Mouse (Mus musculus) kidney, embryonic 16.5 days (tissue): Measurements from ENCODE around the gene C2cd3. TPM values are rescaled to one million over a fixed set of nuclear protein-coding genes. Genes with fewer than 3 reads are reported as not detected.

ENCODE experiments used
- ATAC-seq: fragments of 200-750 bp; cut with Nextera tagmentation; 2 replicates; pipeline ENCODE4 v1.8.0; 2017; ENCODE audit warnings: moderate TSS enrichment; ENCODE audit not compliant: low FRiP score, low TSS enrichment
- H3K27ac ChIP-seq: fragments of 300-500 bp; sonication (generic); 2 replicates; pipeline ENCODE4 v1.5.1; 2014; ENCODE audit warnings: low read length
- H3K27me3 ChIP-seq: fragments of 300-500 bp; sonication (generic); 2 replicates; pipeline ENCODE4 v1.6.1; 2014; ENCODE audit warnings: low read length, control low read depth, mixed read lengths; ENCODE audit not compliant: insufficient read depth
- H3K36me3 ChIP-seq: fragments of 300-500 bp; sonication (generic); 2 replicates; pipeline ENCODE4 v1.6.1; 2014; ENCODE audit warnings: low read length, control low read depth, mixed read lengths; ENCODE audit not compliant: insufficient read depth
- H3K4me1 ChIP-seq: fragments of 300-500 bp; sonication (generic); 2 replicates; pipeline ENCODE4 v1.6.1; 2014; ENCODE audit warnings: low read length, control low read depth, mixed read lengths; ENCODE audit not compliant: insufficient read depth
- H3K4me2 ChIP-seq: fragments of 300-500 bp; sonication (generic); replicated peaks from 2 replicates; pipeline ENCODE4 v1.6.1; 2014; ENCODE audit warnings: low read depth, low read length
- H3K4me3 ChIP-seq: fragments of 300-500 bp; sonication (generic); 2 replicates; pipeline ENCODE4 v1.5.1; 2014; ENCODE audit warnings: mild to moderate bottlenecking, low read length
- H3K9ac ChIP-seq: fragments of 300-500 bp; sonication (generic); replicated peaks from 2 replicates; pipeline ENCODE4 v1.6.1; 2014; ENCODE audit warnings: low read length
- H3K9me3 ChIP-seq: fragments of 300-500 bp; sonication (generic); 2 replicates; pipeline ENCODE4 v1.6.1; 2016; ENCODE audit warnings: low read length, control low read depth
- WGBS: fragments of 180-500 bp; shearing (Covaris S2); extraction: QIAGEN DNeasy Blood & Tissue Kit; methylation state at CpG from one replicate; pipeline ENCODE4 v1.1.7; 2014; 5-methylcytosine and 5-hydroxymethylcytosine counted together
- polyA plus RNA-seq: library from polyadenylated mRNA; unstranded; fragments of >200 nt; fragmentation: Nextera tagmentation; extraction: Ambion mirVana; gene quantifications from 2 replicates; pipeline ENCODE4 v1.2.1, GENCODE M21; 2015

The C2cd3 gene
- 23.6 and 29.8 TPM in 2 replicates for polyA plus RNA-seq

DNA sequence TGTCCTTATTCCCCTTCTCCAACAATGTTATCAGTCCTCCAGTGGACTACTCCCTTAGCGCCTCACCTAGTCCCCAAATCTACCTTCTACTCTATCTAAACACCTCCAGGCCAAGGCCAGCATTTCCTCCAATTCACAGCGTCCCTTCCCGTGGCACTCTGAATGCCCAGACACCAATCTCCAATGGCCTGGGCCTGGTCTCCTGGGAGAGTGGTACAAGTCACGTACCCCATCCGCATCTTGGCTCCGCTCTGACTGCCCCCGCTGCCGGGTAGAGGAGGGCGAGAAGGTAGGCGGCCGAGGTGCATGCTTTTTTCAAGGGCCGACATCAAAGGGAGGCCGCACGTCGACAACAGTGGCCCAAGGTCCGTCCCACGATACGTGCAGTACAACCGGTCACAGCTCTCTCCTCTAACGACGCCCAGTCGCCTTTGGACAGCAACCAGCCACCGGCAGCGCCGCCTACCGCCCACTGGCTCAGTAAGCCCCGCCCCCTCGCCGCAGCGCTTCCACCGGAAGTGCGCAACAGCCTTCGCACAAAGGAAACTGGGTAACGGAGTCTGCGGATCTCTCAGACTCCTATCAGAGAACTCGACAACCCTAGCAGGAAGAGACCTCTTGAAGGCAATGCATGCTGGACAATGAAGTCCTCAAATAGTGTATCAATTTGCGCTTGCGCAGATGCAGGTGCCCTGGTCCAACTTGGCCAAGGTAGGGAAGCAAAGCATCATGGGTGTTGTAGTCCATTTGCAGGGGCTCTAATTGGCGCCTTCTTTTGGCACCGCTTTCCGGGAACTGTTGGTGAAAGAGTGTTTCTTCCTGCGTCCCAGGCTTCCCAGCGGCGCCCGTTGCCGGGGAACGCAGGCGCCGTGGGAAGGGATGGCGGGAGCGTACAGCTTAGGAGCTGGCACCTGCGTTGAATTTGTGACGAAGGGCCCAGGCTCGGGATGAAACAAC is at the start of gene C2cd3, which contains the start of gene Ppme1:
TSS of gene C2cd3 (plus strand) at position 739 of the 957 bp plus-strand sequence.
TSS of gene Ppme1 (minus strand) at position 813 of the 957 bp plus-strand sequence.
- Histone ChIP-seq H3K9ac (peak within 1 kb of the TSS; percentile 86), H3K36me3 (peaks cover 12% of the 10 kb centered on the region; the same call in 1 of the 2 replicates), H3K4me2 (peak within 1 kb of the TSS; percentile 76), H3K27me3 (no peaks in the 10 kb centered on the region), H3K4me1 (peaks cover 22% of the 10 kb centered on the region), H3K9me3 (no peaks in the 10 kb centered on the region), H3K27ac (peak within 1 kb of the TSS; percentile 92), H3K4me3 (peak within 1 kb of the TSS; percentile 92)
- peak; percentile 99 for ATAC-seq
- under 1% methylated on average over 54 of the region's 54 CpGs for whole genome bisulfite sequencing

GRCm38 (mm10) chr7:100323721-100324120 is 48.3 kb upstream of the C2cd3 start:
- Histone ChIP-seq H3K9ac (no peak overlapping the region), H3K4me1 (no peaks in the 10 kb centered on the region), H3K36me3 (peaks cover 27% of the 10 kb centered on the region; the same call in 1 of the 2 replicates), H3K27ac (no peak overlapping the region), H3K9me3 (no peaks in the 10 kb centered on the region), H3K27me3 (no peaks in the 10 kb centered on the region), H3K4me3 (no peak overlapping the region), H3K4me2 (no peak overlapping the region)
- no peak for ATAC-seq
- WGBS: 89% methylated on average over 3 of the region's 3 CpGs

DNA sequence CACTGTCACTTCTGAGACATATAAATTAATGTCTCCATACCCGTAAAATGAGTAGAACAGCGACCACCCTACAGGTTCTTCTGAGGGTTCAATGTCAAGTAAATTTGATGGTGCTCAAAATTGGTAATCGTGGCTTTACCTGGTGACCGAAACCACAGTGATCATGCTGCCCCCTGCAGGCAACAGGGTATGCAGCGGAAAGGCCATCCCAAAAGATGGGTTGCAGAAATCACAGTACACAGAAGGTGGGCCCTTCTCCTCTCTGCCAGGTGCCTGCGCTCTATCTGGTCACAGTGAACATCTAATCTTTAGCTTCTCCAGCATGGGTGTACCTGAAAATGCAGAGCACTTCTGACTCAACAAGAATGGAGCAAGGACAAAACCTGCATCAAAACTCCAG is 46.6 kb upstream of the C2cd3 start:
- no peak overlapping the region for H3K27ac ChIP-seq
- no peaks in the 10 kb centered on the region for H3K4me1 ChIP-seq
- ATAC-seq: no peak
- no peaks in the 10 kb centered on the region for H3K9me3 ChIP-seq
- no peak overlapping the region for H3K4me2 ChIP-seq
- H3K36me3 ChIP-seq: peaks cover 40% of the 10 kb centered on the region
- WGBS: 71% methylated on average over 6 of the region's 6 CpGs
- no peak overlapping the region for H3K9ac ChIP-seq
- H3K27me3 ChIP-seq: no peaks in the 10 kb centered on the region
- no peak overlapping the region for H3K4me3 ChIP-seq

DNA sequence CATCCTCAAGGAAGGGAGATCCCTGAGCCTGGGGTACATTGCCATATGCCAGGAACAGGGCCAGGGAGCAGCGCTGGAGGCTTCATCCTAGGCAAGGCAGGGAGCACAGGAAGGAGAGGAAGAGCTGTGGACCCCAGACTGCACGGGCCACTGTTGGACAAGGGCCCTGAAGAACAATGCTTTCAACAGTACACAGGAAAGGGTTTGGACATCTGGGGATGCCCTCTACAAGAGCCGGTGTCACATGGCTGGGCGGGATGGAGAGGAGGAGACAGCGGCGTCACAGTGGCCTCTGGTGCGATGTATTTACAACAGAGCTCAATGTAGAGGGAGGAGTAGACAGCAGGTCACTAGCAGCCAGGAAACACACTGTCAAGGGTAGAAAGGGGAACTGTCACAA is 44.5 kb upstream of the C2cd3 start:
- Histone ChIP-seq H3K27me3 (no peaks in the 10 kb centered on the region), H3K4me1 (no peaks in the 10 kb centered on the region), H3K9ac (no peak overlapping the region), H3K4me3 (no peak overlapping the region), H3K27ac (no peak overlapping the region), H3K4me2 (no peak overlapping the region), H3K9me3 (no peaks in the 10 kb centered on the region), H3K36me3 (peaks cover 46% of the 10 kb centered on the region)
- WGBS: 72% methylated on average over 7 of the region's 7 CpGs
- ATAC-seq: peak; percentile 49; the same call in 1 of the 2 replicates

- Histone ChIP-seq H3K4me1 (no peaks in the 10 kb centered on the region), H3K9me3 (no peaks in the 10 kb centered on the region), H3K4me2 (no peak overlapping the region), H3K27me3 (no peaks in the 10 kb centered on the region), H3K27ac (no peak overlapping the region), H3K9ac (no peak overlapping the region), H3K4me3 (no peak overlapping the region), H3K36me3 (peaks cover 46% of the 10 kb centered on the region)
- no peak for ATAC-seq
- WGBS: 84% methylated on average over 4 of the region's 4 CpGs
Measured at GRCm38 (mm10) chr7:100328636-100329035, 43.4 kb upstream of the C2cd3 start.

DNA sequence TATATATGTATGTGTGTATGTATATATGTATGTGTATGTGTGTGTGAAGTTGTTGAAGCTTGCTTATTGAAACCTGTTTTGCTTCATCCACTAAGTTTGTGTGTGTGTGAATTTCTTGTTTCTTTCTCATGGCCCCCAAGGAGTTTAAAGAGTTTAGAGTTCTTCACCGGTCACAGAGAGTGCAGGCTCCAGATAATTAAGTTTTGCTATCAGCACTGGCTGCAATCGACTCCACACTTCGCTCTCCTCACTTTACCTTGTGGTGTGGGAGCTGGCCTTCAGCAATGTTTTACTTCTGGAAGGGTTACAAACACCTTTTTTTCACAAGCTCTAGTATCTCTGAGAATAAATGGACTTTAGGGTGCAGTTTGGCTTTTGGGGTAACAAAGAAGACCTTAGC is 40.8 kb upstream of the C2cd3 start:
- no peak overlapping the region for H3K9ac ChIP-seq
- H3K27ac ChIP-seq: no peak overlapping the region
- peaks cover 58% of the 10 kb centered on the region for H3K36me3 ChIP-seq
- H3K4me2 ChIP-seq: no peak overlapping the region
- H3K4me1 ChIP-seq: no peaks in the 10 kb centered on the region
- WGBS: 71% methylated on average over 3 of the region's 3 CpGs
- H3K4me3 ChIP-seq: no peak overlapping the region
- ATAC-seq: no peak
- H3K9me3 ChIP-seq: no peaks in the 10 kb centered on the region
- H3K27me3 ChIP-seq: no peaks in the 10 kb centered on the region

DNA sequence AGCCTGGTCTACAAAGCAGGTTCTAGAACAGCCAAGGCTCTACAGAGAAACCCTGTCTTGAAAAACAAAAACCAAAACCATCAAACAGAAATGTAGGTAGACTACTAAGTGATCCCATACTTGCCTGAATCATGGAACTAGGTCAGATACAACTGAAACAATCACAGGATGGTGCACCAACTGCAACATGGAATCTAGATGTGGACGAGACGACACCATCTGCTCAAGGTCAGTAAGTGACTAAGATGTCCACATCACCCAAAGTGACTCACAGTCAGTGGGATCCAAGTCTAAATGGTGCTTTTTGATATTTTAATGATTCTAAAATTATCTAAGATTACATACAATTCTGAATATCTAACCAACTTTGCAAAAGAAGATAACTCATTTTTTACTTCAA is 36.1 kb upstream of the C2cd3 start:
- peaks cover 58% of the 10 kb centered on the region for H3K36me3 ChIP-seq
- H3K9me3 ChIP-seq: no peaks in the 10 kb centered on the region
- H3K27ac ChIP-seq: no peak overlapping the region
- no peaks in the 10 kb centered on the region for H3K27me3 ChIP-seq
- no peak overlapping the region for H3K4me3 ChIP-seq
- no peak overlapping the region for H3K4me2 ChIP-seq
- H3K9ac ChIP-seq: no peak overlapping the region
- ATAC-seq: no peak
- no peaks in the 10 kb centered on the region for H3K4me1 ChIP-seq
- 95% methylated on average over 2 of the region's 2 CpGs for WGBS

DNA sequence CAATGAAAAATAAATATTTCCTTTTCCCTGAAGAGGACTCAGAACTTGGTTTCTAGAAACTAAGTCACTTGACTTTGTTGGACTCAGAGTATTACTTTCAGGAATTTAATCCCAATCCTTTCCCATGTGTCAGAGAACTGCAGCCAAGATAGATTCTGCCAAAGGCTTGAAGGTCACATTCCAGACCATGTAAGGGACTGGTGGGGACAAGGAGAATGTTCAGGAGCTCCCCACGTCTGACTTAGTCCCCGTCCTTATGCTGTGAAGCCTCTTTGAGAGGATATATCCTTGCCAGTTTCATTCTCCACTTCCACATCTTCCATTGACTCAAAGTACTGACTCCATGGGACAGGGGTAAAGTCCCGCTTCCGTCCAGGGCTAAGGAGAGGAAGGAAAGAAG is 17.0 kb upstream of the C2cd3 start:
- peaks cover 3% of the 10 kb centered on the region; the same call in 1 of the 2 replicates for H3K4me1 ChIP-seq
- 79% methylated on average over 4 of the region's 4 CpGs for WGBS
- H3K27me3 ChIP-seq: no peaks in the 10 kb centered on the region
- H3K9me3 ChIP-seq: no peaks in the 10 kb centered on the region
- no peak overlapping the region for H3K27ac ChIP-seq
- H3K4me2 ChIP-seq: no peak overlapping the region
- H3K4me3 ChIP-seq: no peak overlapping the region
- H3K9ac ChIP-seq: no peak overlapping the region
- H3K36me3 ChIP-seq: peaks cover 9% of the 10 kb centered on the region; the same call in 1 of the 2 replicates
- ATAC-seq: no peak

DNA sequence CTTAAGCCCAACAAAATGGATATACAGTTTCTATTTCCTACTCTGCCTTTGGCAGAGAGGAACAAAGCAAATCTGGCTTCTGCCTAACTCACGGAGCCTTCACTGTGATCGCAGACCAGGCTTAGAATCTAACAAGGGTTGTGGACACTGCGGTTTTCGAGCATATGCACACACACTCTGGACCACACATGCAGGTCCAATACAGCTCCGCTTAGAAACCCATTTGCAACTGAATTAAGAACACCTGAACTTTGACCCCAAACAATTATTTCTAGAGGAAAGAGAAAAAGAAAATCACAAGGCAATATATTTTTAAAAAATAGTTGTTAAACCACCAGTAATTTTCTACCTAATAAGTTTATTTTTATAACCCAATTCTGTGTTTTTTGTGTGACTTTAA is 15.7 kb upstream of the C2cd3 start:
- H3K36me3 ChIP-seq: peaks cover 8% of the 10 kb centered on the region; the same call in 1 of the 2 replicates
- WGBS: 67% methylated on average over 5 of the region's 5 CpGs
- no peak overlapping the region for H3K4me2 ChIP-seq
- no peaks in the 10 kb centered on the region for H3K9me3 ChIP-seq
- no peak overlapping the region for H3K27ac ChIP-seq
- H3K4me3 ChIP-seq: no peak overlapping the region
- H3K4me1 ChIP-seq: peaks cover 3% of the 10 kb centered on the region; the same call in 1 of the 2 replicates
- ATAC-seq: no peak
- H3K27me3 ChIP-seq: no peaks in the 10 kb centered on the region
- no peak overlapping the region for H3K9ac ChIP-seq

- ATAC-seq: no peak
- WGBS: 63% methylated on average over 1 of the region's 1 CpGs
- Histone ChIP-seq H3K9ac (no peak overlapping the region), H3K27me3 (no peaks in the 10 kb centered on the region), H3K4me1 (peaks cover 3% of the 10 kb centered on the region; the same call in 1 of the 2 replicates), H3K4me3 (no peak overlapping the region), H3K27ac (no peak overlapping the region), H3K9me3 (no peaks in the 10 kb centered on the region), H3K36me3 (peaks cover 5% of the 10 kb centered on the region; the same call in 1 of the 2 replicates), H3K4me2 (no peak overlapping the region)
Measured at GRCm38 (mm10) chr7:100356768-100357167, 15.3 kb upstream of the C2cd3 start.
